Mouse (Mus musculus): ENCODE measurements around the gene C1qtnf4. TPM values are rescaled to one million over a fixed set of nuclear protein-coding genes. Genes with fewer than 3 reads are reported as not detected.

The C1qtnf4 gene
- polyA plus RNA-seq, 1 experiment from 2014 or later, result 113 TPM

Other genes with a start within 250 kb of the C1qtnf4 start
- gene Nup160, start 208.6 kb upstream of the C1qtnf4 start, polyA plus RNA-seq (2015; fragmentation: Nextera tagmentation; extraction: Ambion mirVana), result 26.2 and 33.9 TPM in 2 replicates
- 103 and 104 TPM in 2 replicates for gene Fnbp4, start 140.5 kb upstream of the C1qtnf4 start, polyA plus RNA-seq (2015; fragmentation: Nextera tagmentation; extraction: Ambion mirVana)
- gene Agbl2, start 103.1 kb upstream of the C1qtnf4 start, polyA plus RNA-seq (2015; fragmentation: Nextera tagmentation; extraction: Ambion mirVana), result 0.17 and 0.19 TPM in 2 replicates
- gene Mtch2, start 38.7 kb upstream of the C1qtnf4 start, polyA plus RNA-seq (2015; fragmentation: Nextera tagmentation; extraction: Ambion mirVana), result 257 and 263 TPM in 2 replicates
- 51.2 and 51.6 TPM in 2 replicates for gene Kbtbd4, start 18.9 kb downstream of the C1qtnf4 start, polyA plus RNA-seq (2015; fragmentation: Nextera tagmentation; extraction: Ambion mirVana)
- gene Ndufs3, start 19.0 kb downstream of the C1qtnf4 start, polyA plus RNA-seq (2015; fragmentation: Nextera tagmentation; extraction: Ambion mirVana), result 211 and 216 TPM in 2 replicates
- gene Celf1, start 54.5 kb downstream of the C1qtnf4 start, polyA plus RNA-seq (2015; fragmentation: Nextera tagmentation; extraction: Ambion mirVana), result 104 and 112 TPM in 2 replicates
- gene Rapsn, start 149.8 kb downstream of the C1qtnf4 start, polyA plus RNA-seq (2015; fragmentation: Nextera tagmentation; extraction: Ambion mirVana), result 2.1 and 3.0 TPM in 2 replicates
- gene Psmc3, start 168.1 kb downstream of the C1qtnf4 start, polyA plus RNA-seq (2015; fragmentation: Nextera tagmentation; extraction: Ambion mirVana), result 235 and 246 TPM in 2 replicates
- gene Slc39a13, start 184.6 kb downstream of the C1qtnf4 start, polyA plus RNA-seq (2015; fragmentation: Nextera tagmentation; extraction: Ambion mirVana), result 31.1 and 31.5 TPM in 2 replicates
- 5.2 and 6.0 TPM in 2 replicates for gene Spi1, start 196.5 kb downstream of the C1qtnf4 start, polyA plus RNA-seq (2015; fragmentation: Nextera tagmentation; extraction: Ambion mirVana)
- 0.22 and 0.56 TPM in 2 replicates for gene Mybpc3, start 232.3 kb downstream of the C1qtnf4 start, polyA plus RNA-seq (2015; fragmentation: Nextera tagmentation; extraction: Ambion mirVana)